ENCODE assay signal across 8 mouse cellular contexts in genomic region chr6:17692647-17693046, GRCm38 (mm10). TPM values are rescaled to one million over a fixed set of nuclear protein-coding genes. Genes with fewer than 3 reads are reported as not detected.
DNase-seq lines count a peak whose midpoint lies in the region; ATAC-seq and TF ChIP-seq lines count a peak whose summit lies in the region.

St7 (plus strand) TSS chr6:17692933.

- H3K36me3 ChIP-seq in kidney, embryonic 16.5 days (ENCODE audit: insufficient read depth, low read length): no peaks in the 10 kb centered on the region; the same call in 1 of the 2 replicates
- H3K36me3 ChIP-seq in forebrain, postnatal 0 days (ENCODE audit: insufficient read depth): no peaks in the 10 kb centered on the region
- H3K36me3 ChIP-seq in hindbrain, embryonic 16.5 days (ENCODE audit: control insufficient read depth, insufficient read depth, low read length): no peaks in the 10 kb centered on the region

- H3K4me1 ChIP-seq in kidney, embryonic 16.5 days (ENCODE audit: insufficient read depth, low read length): peaks cover 11% of the 10 kb centered on the region; the same call in 1 of the 2 replicates
- no peaks in the 10 kb centered on the region for H3K4me1 ChIP-seq in forebrain, postnatal 0 days (ENCODE audit: insufficient read depth)
- H3K4me1 ChIP-seq in hindbrain, embryonic 16.5 days (ENCODE audit: control insufficient read depth, insufficient read depth, low read depth, low read length): peaks cover 4% of the 10 kb centered on the region; the same call in 1 of the 2 replicates

- ATAC-seq in kidney, embryonic 16.5 days (ENCODE audit: low FRiP score, low TSS enrichment): no peak
- no peak for ATAC-seq in forebrain, postnatal 0 days
- ATAC-seq in hindbrain, embryonic 16.5 days: no peak
- no peak for ATAC-seq in megakaryocyte-erythroid progenitor cell, adult 5-6 weeks (replicated peaks; ENCODE audit: low FRiP score, low TSS enrichment, poor library complexity, severe bottlenecking)
- ATAC-seq in cerebellum, adult (ENCODE audit: insufficient number of reproducible peaks, low FRiP score, low TSS enrichment): no peak

- no peaks in the 10 kb centered on the region for H3K9me3 ChIP-seq in kidney, embryonic 16.5 days (ENCODE audit: low read length)
- no peaks in the 10 kb centered on the region for H3K9me3 ChIP-seq in forebrain, postnatal 0 days (ENCODE audit: low read length)
- no peaks in the 10 kb centered on the region for H3K9me3 ChIP-seq in hindbrain, embryonic 16.5 days (ENCODE audit: control insufficient read depth, low read length)

- 57% methylated on average over 7 of the region's 7 CpGs for WGBS in kidney, embryonic 16.5 days
- WGBS in forebrain, postnatal 0 days: 82% methylated on average over 7 of the region's 7 CpGs
- 83% methylated on average over 7 of the region's 7 CpGs for WGBS in hindbrain, embryonic 16.5 days

- peak within 1 kb of the TSS; percentile 94 for H3K9ac ChIP-seq in kidney, embryonic 16.5 days (replicated peaks; ENCODE audit: low read length)
- peak within 1 kb of the TSS; percentile 70 for H3K9ac ChIP-seq in forebrain, postnatal 0 days
- H3K9ac ChIP-seq in hindbrain, embryonic 16.5 days (ENCODE audit: low read depth, low read length): peak within 1 kb of the TSS; percentile 87

- no peak for DNase-seq in kidney, postnatal 14 days
- DNase-seq in adrenal gland, adult 2 months: no peak
- DNase-seq in forebrain, postnatal 0 days: no peak
- DNase-seq in right cerebral cortex, adult 2 months (ENCODE audit: low spot score in 2 of 2): no peak

- H3K27ac ChIP-seq in kidney, embryonic 16.5 days (ENCODE audit: low read length): peak within 1 kb of the TSS; percentile 92
- peak within 1 kb of the TSS; percentile 83 for H3K27ac ChIP-seq in forebrain, postnatal 0 days (ENCODE audit: low read depth, low read length)
- peak within 1 kb of the TSS; percentile 84 for H3K27ac ChIP-seq in hindbrain, embryonic 16.5 days (ENCODE audit: low read depth, low read length)

- peak within 1 kb of the TSS; percentile 82 for H3K4me2 ChIP-seq in kidney, embryonic 16.5 days (replicated peaks; ENCODE audit: low read depth, low read length)
- peak within 1 kb of the TSS; percentile 89 for H3K4me2 ChIP-seq in forebrain, postnatal 0 days (ENCODE audit: low read depth)
- H3K4me2 ChIP-seq in hindbrain, embryonic 16.5 days (ENCODE audit: low read length): peak within 1 kb of the TSS; percentile 95

- H3K4me3 ChIP-seq in kidney, embryonic 16.5 days (ENCODE audit: low read length): peak within 1 kb of the TSS; percentile 77
- H3K4me3 ChIP-seq in forebrain, postnatal 0 days (ENCODE audit: low read depth, low read length): peak within 1 kb of the TSS; percentile 76
- H3K4me3 ChIP-seq in hindbrain, embryonic 16.5 days (ENCODE audit: low read length): peak within 1 kb of the TSS; percentile 88

- H3K27me3 ChIP-seq in kidney, embryonic 16.5 days (ENCODE audit: insufficient read depth, low read length): no peaks in the 10 kb centered on the region
- no peaks in the 10 kb centered on the region for H3K27me3 ChIP-seq in forebrain, postnatal 0 days (ENCODE audit: insufficient read depth, low read length)
- no peaks in the 10 kb centered on the region for H3K27me3 ChIP-seq in hindbrain, embryonic 16.5 days (replicated peaks; ENCODE audit: control insufficient read depth, insufficient read depth, low read length)

- no peak for TF ChIP-seq CTCF in forebrain, postnatal 0 days (IDR thresholded peaks at IDR 0.05; ENCODE audit: low read depth)

RNA-seq across cellular contexts. Expression of gene St7, which starts in this region (rescaled TPM):
- 19.8 and 20.6 TPM in 2 replicates for polyA plus RNA-seq in kidney, embryonic 16.5 days (2015; fragmentation: Nextera tagmentation; extraction: Ambion mirVana)
- 10 to 100 TPM; 26.4 to 28.2 TPM for total RNA-seq in adrenal gland, adult 2 months (2021)
- 8.1 and 8.5 TPM in 2 replicates for polyA plus RNA-seq in adrenal gland, adult 2 months (2012; rRNA removed)
- total RNA-seq in forebrain, postnatal 0 days (2014; rRNA removed): 57.7 and 67.3 TPM in 2 replicates
- polyA plus RNA-seq in forebrain, postnatal 0 days (2015; fragmentation: Nextera tagmentation; extraction: Ambion mirVana): 40.0 and 41.9 TPM in 2 replicates
- 50.8 and 56.3 TPM in 2 replicates for polyA plus RNA-seq in hindbrain, embryonic 16.5 days (2015; fragmentation: Nextera tagmentation; extraction: Ambion mirVana)
- 43.4 and 60.5 TPM in 2 replicates for total RNA-seq in megakaryocyte-erythroid progenitor cell, adult 5-6 weeks (2014; fragmentation: Nextera tagmentation)
- total RNA-seq in megakaryocyte-erythroid progenitor cell, adult 5-6 weeks (2017): 38.4 and 38.6 TPM in 2 replicates
